Mouse (Mus musculus): ENCODE results near the gene Esyt2. TPM values are rescaled to one million over a fixed set of nuclear protein-coding genes. Genes with fewer than 3 reads are reported as not detected.

The Esyt2 gene
- total RNA-seq (2023), result 100 to 1,000 TPM; 234 to 235 TPM

GRCm38 (mm10) chr12:116280653-116281364 lies at the start of gene Esyt2:
Gene Esyt2 (plus strand): TSS chr12:116281196.

DNA sequence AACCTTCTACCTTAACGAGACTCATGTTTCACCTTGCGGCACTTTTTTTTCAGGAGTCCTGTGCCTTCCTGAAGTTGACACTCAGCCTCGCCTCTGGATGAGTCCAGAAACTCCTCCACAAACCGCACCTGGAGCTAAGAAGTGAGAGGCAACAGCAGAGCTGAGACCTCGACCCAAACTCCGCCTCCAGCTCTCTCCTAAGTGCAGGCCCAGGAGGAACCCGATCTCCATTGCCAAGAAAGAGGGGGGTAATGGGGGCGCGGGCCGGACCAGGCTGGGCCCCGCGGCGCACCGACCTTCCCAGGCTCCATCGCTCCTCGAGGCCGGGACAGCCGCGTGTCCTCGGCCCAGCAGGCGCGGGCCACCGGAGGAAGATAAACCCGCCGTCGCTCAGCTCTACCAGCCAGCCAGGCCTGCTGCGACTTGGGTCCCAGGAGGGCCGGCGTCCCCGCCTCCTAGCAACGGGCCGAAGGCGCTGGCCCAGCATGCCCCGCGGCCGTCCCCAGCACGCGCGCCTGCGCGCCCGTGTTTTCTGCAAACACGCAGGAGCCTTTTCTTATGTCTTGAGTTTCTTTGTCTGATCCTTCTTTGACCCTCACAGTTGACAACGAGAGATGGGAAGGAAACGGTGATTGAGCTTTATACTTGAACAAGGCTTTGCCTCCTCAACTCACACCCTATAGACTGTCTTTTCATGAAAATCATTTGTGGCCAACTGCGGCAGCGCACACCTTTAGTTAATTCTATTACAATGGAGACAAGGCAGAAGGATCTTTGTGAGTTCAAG lies 18.2 kb upstream of the Esyt2 start, which contains the start of gene Wdr60:
Gene Wdr60, minus strand, starts transcription at position 468 of the 787 bp plus-strand sequence.

DNA sequence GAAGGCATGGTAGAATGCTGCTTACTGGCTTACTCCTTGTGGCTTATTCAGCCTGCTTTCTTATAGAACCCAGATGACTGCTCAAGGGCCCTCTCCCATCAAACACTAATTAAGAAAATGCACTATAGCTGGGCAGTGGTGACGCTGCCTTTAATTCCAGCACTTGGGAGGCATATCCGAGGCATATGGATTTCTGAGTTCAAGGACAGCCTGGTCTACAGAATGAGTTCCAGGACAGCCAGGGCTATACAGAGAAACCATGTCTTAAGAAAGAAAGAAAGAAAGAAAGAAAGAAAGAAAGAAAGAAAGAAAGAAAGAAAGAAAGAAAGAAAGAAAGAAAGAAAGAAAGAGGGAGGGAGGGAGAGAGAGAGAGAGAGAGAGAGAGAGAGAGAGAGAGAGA lies 5.9 kb upstream of the Esyt2 start, which contains the start of gene Gm11027:
Gene Gm11027, plus strand, starts transcription at position 301 of the 400 bp plus-strand sequence.

DNA sequence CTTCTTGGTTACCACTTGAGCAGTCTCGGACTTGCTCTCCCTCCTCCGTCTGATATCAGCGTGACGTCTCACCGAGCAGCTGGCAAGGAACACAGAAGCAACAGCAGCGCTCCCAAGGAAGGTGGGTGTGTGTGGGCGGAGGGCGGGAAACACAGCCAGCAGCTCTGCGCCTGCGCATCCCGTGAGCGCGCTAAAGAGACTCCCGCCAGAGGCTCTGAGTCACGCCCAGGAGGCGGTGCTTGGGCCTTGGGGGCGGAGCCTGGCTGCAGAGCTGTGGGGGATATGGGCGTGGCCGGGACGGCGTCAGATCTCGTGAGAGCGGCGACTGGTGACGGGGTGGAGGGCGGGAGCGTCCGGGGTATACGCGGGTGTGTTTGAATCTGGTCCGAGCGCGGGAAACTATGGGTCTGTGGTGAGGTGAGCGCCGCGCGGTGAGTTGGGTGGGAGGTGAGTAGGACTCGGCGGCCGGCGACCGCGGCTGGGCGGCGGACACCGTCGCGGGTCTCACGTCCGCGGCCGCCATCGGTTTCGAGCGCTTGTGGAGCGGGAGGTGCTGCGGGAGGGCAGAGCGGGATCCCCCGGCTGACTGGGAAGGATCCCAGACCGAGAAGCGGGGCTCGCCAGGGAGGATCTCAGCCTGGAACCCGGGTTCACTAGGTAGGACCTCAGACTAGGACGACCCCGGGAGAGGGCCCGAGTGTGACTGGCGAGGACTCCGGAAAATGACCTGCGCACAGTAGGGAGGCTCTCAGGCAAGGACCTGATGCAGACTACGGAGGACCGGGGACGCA lies 124.2 kb downstream of the Esyt2 start, which contains the start of gene Ncapg2:
Gene Ncapg2, plus strand, starts transcription at position 358 of the 791 bp plus-strand sequence.

Other genes starting within 250 kb of the Esyt2 start
- 10 to 100 TPM; 77.8 to 88.5 TPM for gene Zfp386, start 233.5 kb upstream of the Esyt2 start, total RNA-seq (2023)
- not detected for gene Vipr2, start 203.5 kb upstream of the Esyt2 start, total RNA-seq (2023)
- gene Wdr60, start 18.2 kb upstream of the Esyt2 start, total RNA-seq (2023), result 1 to 10 TPM in 1 of 2 experiments, under 1 TPM in 1; 0.70 to 5.1 TPM
- gene Gm11027, start 5.8 kb upstream of the Esyt2 start, total RNA-seq (2023), result not detected
- gene Ncapg2, start 124.2 kb downstream of the Esyt2 start, total RNA-seq (2023), result 1 to 10 TPM; 5.4 to 8.6 TPM
- gene Ptprn2, start 204.5 kb downstream of the Esyt2 start, total RNA-seq (2023), result not detected

Measured in T-cell, adult 66 days (primary cell).